Mouse (Mus musculus) frontal cortex, postnatal 10 days (tissue): ENCODE measurements around the gene Pde8a.
"Not testable (repeated sequence)": the region's sequence is repeated elsewhere in the genome, so short reads cannot be mapped to it uniquely, and the experiment has no call there.

Experiments used
- DNase-seq, 2 experiments: peaks; one replicate each; pipeline ENCODE4 v3.0.0; 2022; ENCODE audit warnings: low spot score in 2 of 2, mixed read lengths in 1 of 2

Pde8a gene

GRCm38 (mm10) chr7:81213347-81214152 is at the start of gene Pde8a:
TSS of gene Pde8a (plus strand) at chr7:81213596.
- DNase-seq = no peak

GRCm38 (mm10) chr7:81164411-81164810 is 49.0 kb upstream of the Pde8a start:
- no peak for DNase-seq

- DNase-seq = peak in 1 of 2 experiments; percentile 10
Observed at GRCm38 (mm10) chr7:81167124-81167523, 46.3 kb upstream of the Pde8a start.

GRCm38 (mm10) chr7:81169351-81169750 is 44.0 kb upstream of the Pde8a start:
- no peak for DNase-seq

- no peak for DNase-seq
Observed at GRCm38 (mm10) chr7:81173931-81174330, 39.5 kb upstream of the Pde8a start.

GRCm38 (mm10) chr7:81174654-81175053 is 38.7 kb upstream of the Pde8a start:
- DNase-seq = no peak

- DNase-seq = no peak
Observed at GRCm38 (mm10) chr7:81176187-81176769, 37.1 kb upstream of the Pde8a start.

- peak in 1 of 2 experiments; percentile 26 for DNase-seq
Observed at GRCm38 (mm10) chr7:81179494-81179893, 33.9 kb upstream of the Pde8a start.

GRCm38 (mm10) chr7:81182492-81183175 is 30.8 kb upstream of the Pde8a start:
- DNase-seq = no peak

- no peak for DNase-seq
Observed at GRCm38 (mm10) chr7:81183181-81183580, 30.2 kb upstream of the Pde8a start.

GRCm38 (mm10) chr7:81184136-81184535 is 29.3 kb upstream of the Pde8a start:
- DNase-seq = no peak

GRCm38 (mm10) chr7:81184651-81185050 is 28.7 kb upstream of the Pde8a start:
- DNase-seq = no peak

GRCm38 (mm10) chr7:81186036-81186435 is 27.4 kb upstream of the Pde8a start:
- DNase-seq = not testable (repeated sequence)

GRCm38 (mm10) chr7:81189180-81189579 is 24.2 kb upstream of the Pde8a start:
- no peak for DNase-seq

GRCm38 (mm10) chr7:81195509-81195908 is 17.9 kb upstream of the Pde8a start:
- DNase-seq = no peak

- DNase-seq = no peak
Observed at GRCm38 (mm10) chr7:81196796-81197195, 16.6 kb upstream of the Pde8a start.

GRCm38 (mm10) chr7:81198538-81198937 is 14.9 kb upstream of the Pde8a start:
- DNase-seq = no peak

GRCm38 (mm10) chr7:81199109-81199508 is 14.3 kb upstream of the Pde8a start:
- DNase-seq = no peak

- DNase-seq = no peak
Observed at GRCm38 (mm10) chr7:81199757-81200156, 13.6 kb upstream of the Pde8a start.

GRCm38 (mm10) chr7:81202389-81202788 is 11.0 kb upstream of the Pde8a start:
- DNase-seq = no peak

GRCm38 (mm10) chr7:81203576-81203975 is 9.8 kb upstream of the Pde8a start:
- DNase-seq = not testable (repeated sequence)

GRCm38 (mm10) chr7:81208944-81209343 is 4.5 kb upstream of the Pde8a start:
- DNase-seq = peak in 1 of 2 experiments; percentile 32
